Mouse (Mus musculus) heart, adult 9 months (tissue): ENCODE results near the gene Atg16l2.

Experiments
- DNase-seq, 2 experiments: peaks; one replicate each; pipeline ENCODE4 v3.0.0; 2022; ENCODE audit warnings: low spot score in 2 of 2

The Atg16l2 gene

GRCm38 (mm10) chr7:101321218-101321827 is 19.3 kb upstream of the Atg16l2 start:
- no peak for DNase-seq

- DNase-seq, result no peak
Observed at GRCm38 (mm10) chr7:101320399-101321217, 18.6 kb upstream of the Atg16l2 start.

GRCm38 (mm10) chr7:101319796-101320195 is 17.7 kb upstream of the Atg16l2 start:
- no peak for DNase-seq

- no peak for DNase-seq
Observed at GRCm38 (mm10) chr7:101318848-101319247, 16.8 kb upstream of the Atg16l2 start.

- no peak for DNase-seq
Observed at GRCm38 (mm10) chr7:101317014-101317413, 15.0 kb upstream of the Atg16l2 start, which contains the start of gene Stard10. Gene Stard10, plus strand, starts transcription at chr7:101317086.

GRCm38 (mm10) chr7:101316591-101317001 is 14.5 kb upstream of the Atg16l2 start:
- DNase-seq, result no peak

GRCm38 (mm10) chr7:101315699-101316098 is 13.6 kb upstream of the Atg16l2 start:
- no peak for DNase-seq

- DNase-seq, result no peak
Observed at GRCm38 (mm10) chr7:101314396-101314795, 12.3 kb upstream of the Atg16l2 start.

GRCm38 (mm10) chr7:101313033-101313432 is 11.0 kb upstream of the Atg16l2 start:
- DNase-seq, result no peak

- DNase-seq, result no peak
Observed at GRCm38 (mm10) chr7:101311061-101311460, 9.0 kb upstream of the Atg16l2 start.

GRCm38 (mm10) chr7:101310327-101311028 is 8.4 kb upstream of the Atg16l2 start:
- peak; percentile 97 to 99 for DNase-seq

- DNase-seq, result no peak
Observed at GRCm38 (mm10) chr7:101309985-101310326, 7.9 kb upstream of the Atg16l2 start.

GRCm38 (mm10) chr7:101306841-101307240 is 4.8 kb upstream of the Atg16l2 start:
- DNase-seq, result no peak

GRCm38 (mm10) chr7:101302691-101303090 is 640 bp upstream of the Atg16l2 start:
- no peak for DNase-seq

- peak in 1 of 2 experiments; percentile 26 for DNase-seq
Observed at GRCm38 (mm10) chr7:101301361-101301880, 630 bp downstream of the Atg16l2 start.

- no peak for DNase-seq
Observed at GRCm38 (mm10) chr7:101298375-101298774, 3.7 kb downstream of the Atg16l2 start.

GRCm38 (mm10) chr7:101297023-101297405 is 5.0 kb downstream of the Atg16l2 start:
- no peak for DNase-seq

- DNase-seq, result no peak
Observed at GRCm38 (mm10) chr7:101296252-101297022, 5.6 kb downstream of the Atg16l2 start.

- no peak for DNase-seq
Observed at GRCm38 (mm10) chr7:101295438-101295837, 6.6 kb downstream of the Atg16l2 start.

GRCm38 (mm10) chr7:101293611-101294010 is 8.4 kb downstream of the Atg16l2 start:
- DNase-seq, result no peak

- no peak for DNase-seq
Observed at GRCm38 (mm10) chr7:101293138-101293537, 8.9 kb downstream of the Atg16l2 start.

- DNase-seq, result no peak
Observed at GRCm38 (mm10) chr7:101292696-101293095, 9.4 kb downstream of the Atg16l2 start.
